In the genomic region with DNA sequence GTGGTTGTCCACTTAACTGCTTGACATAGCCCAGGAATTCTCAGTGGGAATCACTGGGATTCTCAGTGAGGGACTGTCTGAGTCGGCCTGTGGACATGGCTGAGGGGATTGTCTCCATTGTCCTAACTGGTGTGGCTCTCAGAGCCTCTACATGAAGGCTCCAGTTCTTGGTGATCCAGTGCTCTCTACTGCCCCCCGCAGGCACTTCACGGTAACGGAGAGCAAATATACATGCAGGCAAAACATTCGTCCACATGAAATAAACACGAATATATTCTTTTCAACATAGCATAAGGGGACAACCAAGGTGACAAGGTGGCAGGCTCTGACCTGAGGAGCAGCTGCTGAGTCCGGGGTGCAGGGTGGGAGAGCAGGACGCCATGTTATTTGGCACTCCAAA, we compare ENCODE assay signal across 9 mouse cellular contexts. TPM values are rescaled to one million over a fixed set of nuclear protein-coding genes. Genes with fewer than 3 reads are reported as not detected.
DNase-seq lines count a peak whose midpoint lies in the region; ATAC-seq and TF ChIP-seq lines count a peak whose summit lies in the region.
"Had no signal": no experiment of that assay in that cellular context is flagged by ENCODE, and none has a peak within 500 bp of the region (broad histone marks: within the 10 kb centered on the region; RNA-seq: fewer than 3 reads in every experiment).

No protein-coding gene starts in this region.

- H3K9me3 ChIP-seq in forebrain, postnatal 0 days (ENCODE audit: low read length) = no peaks in the 10 kb centered on the region
- H3K9me3 ChIP-seq in forebrain, embryonic 15.5 days = no peaks in the 10 kb centered on the region
- no peaks in the 10 kb centered on the region for H3K9me3 ChIP-seq in liver, embryonic 11.5 days (ENCODE audit: control insufficient read depth, low read length)
- H3K9me3 ChIP-seq: embryonic facial prominence, embryonic 12.5 days had no signal

- intact Hi-C loops in left cerebral cortex, postnatal 25 days (cut with DNase I) = loop anchor here (5.0 kb wide), 1 partner anchor 128 kb away; no protein-coding TSS in a partner anchor

- peak; percentile 58 for TF ChIP-seq CTCF in forebrain, postnatal 0 days (IDR thresholded peaks at IDR 0.05; ENCODE audit: low read depth)

- no peaks in the 10 kb centered on the region for H3K36me3 ChIP-seq in forebrain, postnatal 0 days (ENCODE audit: insufficient read depth)
- H3K36me3 ChIP-seq in forebrain, embryonic 15.5 days = no peaks in the 10 kb centered on the region
- H3K36me3 ChIP-seq in liver, embryonic 11.5 days (ENCODE audit: control insufficient read depth, insufficient read depth, low read length) = no peaks in the 10 kb centered on the region
- H3K36me3 ChIP-seq: embryonic facial prominence, embryonic 12.5 days had no signal

- H3K4me1 ChIP-seq in forebrain, postnatal 0 days (ENCODE audit: insufficient read depth) = no peaks in the 10 kb centered on the region
- no peaks in the 10 kb centered on the region for H3K4me1 ChIP-seq in forebrain, embryonic 15.5 days
- no peaks in the 10 kb centered on the region; the same call in 1 of the 2 replicates for H3K4me1 ChIP-seq in liver, embryonic 11.5 days (replicated peaks; ENCODE audit: control insufficient read depth, insufficient read depth, low read length)
- H3K4me1 ChIP-seq: embryonic facial prominence, embryonic 12.5 days had no signal

- WGBS in forebrain, postnatal 0 days = 37% methylated on average over 8 of the region's 8 CpGs
- WGBS in forebrain, embryonic 15.5 days = 40% methylated on average over 8 of the region's 8 CpGs
- WGBS in liver, embryonic 11.5 days = 38% methylated on average over 8 of the region's 8 CpGs

- H3K4me3 ChIP-seq in forebrain, postnatal 0 days (ENCODE audit: low read depth, low read length) = no peak overlapping the region
- H3K4me3 ChIP-seq in forebrain, embryonic 15.5 days = no peak overlapping the region
- H3K4me3 ChIP-seq in liver, embryonic 11.5 days (ENCODE audit: low read depth, low read length) = no peak overlapping the region
- H3K4me3 ChIP-seq: embryonic facial prominence, embryonic 12.5 days had no signal

- ATAC-seq in forebrain, postnatal 0 days = no peak
- no peak for ATAC-seq in forebrain, embryonic 15.5 days (replicated peaks)
- peak; percentile 67 for ATAC-seq in common myeloid progenitor, adult 5-6 weeks (replicated peaks; ENCODE audit: low read depth, poor library complexity, severe bottlenecking)
- ATAC-seq in liver, embryonic 11.5 days (replicated peaks; ENCODE audit: low FRiP score) = no peak

- no peak for DNase-seq in forebrain, postnatal 0 days
- DNase-seq in right cerebral cortex, postnatal 14 days = peak; percentile 46
- DNase-seq in right cerebral cortex, adult 18-20 months = no peak
- peak; percentile 52 for DNase-seq in liver, embryonic 11.5 days (ENCODE audit: low spot score)
- peak; percentile 40 to 75 for DNase-seq in spleen, postnatal 10 days (ENCODE audit: low spot score in 2 of 2)
- no peak for DNase-seq in left cerebral cortex, postnatal 25 days (ENCODE audit: low spot score in 2 of 2)

- no peak overlapping the region for H3K4me2 ChIP-seq in forebrain, postnatal 0 days (ENCODE audit: low read depth)
- H3K4me2 ChIP-seq in forebrain, embryonic 15.5 days (replicated peaks) = no peak overlapping the region
- H3K4me2 ChIP-seq in liver, embryonic 11.5 days = no peak overlapping the region
- H3K4me2 ChIP-seq: embryonic facial prominence, embryonic 12.5 days had no signal

- H3K27me3 ChIP-seq in forebrain, postnatal 0 days (ENCODE audit: insufficient read depth, low read length) = no peaks in the 10 kb centered on the region
- H3K27me3 ChIP-seq in forebrain, embryonic 15.5 days = no peaks in the 10 kb centered on the region
- H3K27me3 ChIP-seq in liver, embryonic 11.5 days (replicated peaks; ENCODE audit: control insufficient read depth, insufficient read depth, low read length) = no peaks in the 10 kb centered on the region
- H3K27me3 ChIP-seq: embryonic facial prominence, embryonic 12.5 days had no signal

- no peak overlapping the region for H3K27ac ChIP-seq in forebrain, postnatal 0 days (ENCODE audit: low read depth, low read length)
- H3K27ac ChIP-seq in forebrain, embryonic 15.5 days (replicated peaks) = no peak overlapping the region
- H3K27ac ChIP-seq in liver, embryonic 11.5 days (ENCODE audit: low read depth, low read length) = no peak overlapping the region
- H3K27ac ChIP-seq: embryonic facial prominence, embryonic 12.5 days had no signal

- H3K9ac ChIP-seq in forebrain, postnatal 0 days = no peak overlapping the region
- no peak overlapping the region for H3K9ac ChIP-seq in forebrain, embryonic 15.5 days (replicated peaks)
- H3K9ac ChIP-seq in liver, embryonic 11.5 days (ENCODE audit: low read depth, low read length) = no peak overlapping the region
- H3K9ac ChIP-seq: embryonic facial prominence, embryonic 12.5 days had no signal

RNA-seq across cellular contexts. Expression of a gene that starts 17.5 kb away (rescaled TPM):
- total RNA-seq in forebrain, postnatal 0 days (2014; rRNA removed) = 0.08 and 0.57 TPM in 2 replicates
- 0.08 and 0.42 TPM in 2 replicates for polyA plus RNA-seq in forebrain, postnatal 0 days (2015; fragmentation: Nextera tagmentation; extraction: Ambion mirVana)
- polyA plus RNA-seq in forebrain, embryonic 15.5 days (2015; fragmentation: Nextera tagmentation; extraction: Ambion mirVana) = 0.18 and 0.55 TPM in 2 replicates
- not detected in 2 replicates for total RNA-seq in common myeloid progenitor, adult 5-6 weeks (2017)
- polyA plus RNA-seq in liver, embryonic 11.5 days (2014; fragmentation: Nextera tagmentation; extraction: Ambion mirVana) = 0.36 and 0.97 TPM in 2 replicates
- total RNA-seq in left cerebral cortex, postnatal 25 days (2021) = under 1 TPM; 0.62 to 0.83 TPM

RNA-seq across cellular contexts. Expression of a gene that starts 57.1 kb away (rescaled TPM):
- 67.0 and 85.9 TPM in 2 replicates for total RNA-seq in forebrain, postnatal 0 days (2014; rRNA removed)
- 211 and 215 TPM in 2 replicates for polyA plus RNA-seq in forebrain, postnatal 0 days (2015; fragmentation: Nextera tagmentation; extraction: Ambion mirVana)
- polyA plus RNA-seq in forebrain, embryonic 15.5 days (2015; fragmentation: Nextera tagmentation; extraction: Ambion mirVana) = 183 and 185 TPM in 2 replicates
- total RNA-seq in common myeloid progenitor, adult 5-6 weeks (2017) = 182 and 208 TPM in 2 replicates
- 218 and 238 TPM in 2 replicates for polyA plus RNA-seq in liver, embryonic 11.5 days (2014; fragmentation: Nextera tagmentation; extraction: Ambion mirVana)
- total RNA-seq in left cerebral cortex, postnatal 25 days (2021) = 10 to 100 TPM; 92.2 to 96.6 TPM

Comparison
In these comparisons a context has a peak if more than half of its experiments do, and no peak if none do; other contexts are left out.
1. DNase-seq: peak in right cerebral cortex, postnatal 14 days (single experiment), liver, embryonic 11.5 days (single experiment) and spleen, postnatal 10 days (2 of 2); none in forebrain, postnatal 0 days (single experiment), right cerebral cortex, adult 18-20 months (single experiment) and left cerebral cortex, postnatal 25 days (0 of 2).